Mouse (Mus musculus) stomach, embryonic 14.5 days (tissue): ENCODE measurements around the gene Emsy. TPM values are rescaled to one million over a fixed set of nuclear protein-coding genes. Genes with fewer than 3 reads are reported as not detected.

Source experiments
- ATAC-seq: fragments of 200-750 bp; cut with Nextera tagmentation; 2 replicates; pipeline ENCODE4 v1.8.0; 2017; ENCODE audit warnings: low read depth, moderate TSS enrichment; ENCODE audit not compliant: insufficient number of reproducible peaks, insufficient read depth, low FRiP score
- H3K27ac ChIP-seq: fragments of 300-500 bp; sonication (generic); 2 replicates; pipeline ENCODE4 v1.5.1; 2014; ENCODE audit warnings: mild to moderate bottlenecking, low read length, moderate library complexity, mixed read lengths
- H3K27me3 ChIP-seq: fragments of 300-500 bp; sonication (generic); 2 replicates; pipeline ENCODE4 v1.6.1; 2014; ENCODE audit warnings: low read length, control low read depth, mixed read lengths; ENCODE audit not compliant: control insufficient read depth, insufficient read depth
- H3K36me3 ChIP-seq: fragments of 300-500 bp; sonication (generic); 2 replicates; pipeline ENCODE4 v1.6.1; 2014; ENCODE audit warnings: mild to moderate bottlenecking, control low read depth, low read length, moderate library complexity, mixed read lengths; ENCODE audit not compliant: control insufficient read depth, insufficient read depth
- H3K4me1 ChIP-seq: fragments of 300-500 bp; sonication (generic); 2 replicates; pipeline ENCODE4 v1.6.1; 2014; ENCODE audit warnings: low read length, control low read depth, mixed read lengths; ENCODE audit not compliant: control insufficient read depth, insufficient read depth
- H3K4me2 ChIP-seq: fragments of 300-500 bp; sonication (generic); replicated peaks from 2 replicates; pipeline ENCODE4 v1.6.1; 2014; ENCODE audit warnings: low read depth, low read length, control low read depth
- H3K4me3 ChIP-seq: fragments of 300-500 bp; sonication (generic); 2 replicates; pipeline ENCODE4 v1.5.1; 2014; ENCODE audit warnings: low read depth, low read length, control low read depth
- H3K9ac ChIP-seq: fragments of 300-500 bp; sonication (generic); replicated peaks from 2 replicates; pipeline ENCODE4 v1.6.1; 2014; ENCODE audit warnings: low read depth, mild to moderate bottlenecking, control low read depth, low read length, moderate library complexity, mixed read lengths
- H3K9me3 ChIP-seq: fragments of 300-500 bp; sonication (generic); 2 replicates; pipeline ENCODE4 v1.6.1; 2016; ENCODE audit warnings: low read depth, low read length, control low read depth; ENCODE audit not compliant: control insufficient read depth
- WGBS: fragments of 180-500 bp; shearing (Covaris S2); extraction: QIAGEN DNeasy Blood & Tissue Kit; methylation state at CpG from one replicate; pipeline ENCODE4 v1.1.7; 2014; 5-methylcytosine and 5-hydroxymethylcytosine counted together
- polyA plus RNA-seq: library from polyadenylated mRNA; unstranded; fragments of >200 nt; fragmentation: Nextera tagmentation; extraction: Ambion mirVana; gene quantifications from 2 replicates; pipeline ENCODE4 v1.2.1, GENCODE M21; 2014

Gene Emsy
- 42.4 and 46.0 TPM in 2 replicates for polyA plus RNA-seq

DNA sequence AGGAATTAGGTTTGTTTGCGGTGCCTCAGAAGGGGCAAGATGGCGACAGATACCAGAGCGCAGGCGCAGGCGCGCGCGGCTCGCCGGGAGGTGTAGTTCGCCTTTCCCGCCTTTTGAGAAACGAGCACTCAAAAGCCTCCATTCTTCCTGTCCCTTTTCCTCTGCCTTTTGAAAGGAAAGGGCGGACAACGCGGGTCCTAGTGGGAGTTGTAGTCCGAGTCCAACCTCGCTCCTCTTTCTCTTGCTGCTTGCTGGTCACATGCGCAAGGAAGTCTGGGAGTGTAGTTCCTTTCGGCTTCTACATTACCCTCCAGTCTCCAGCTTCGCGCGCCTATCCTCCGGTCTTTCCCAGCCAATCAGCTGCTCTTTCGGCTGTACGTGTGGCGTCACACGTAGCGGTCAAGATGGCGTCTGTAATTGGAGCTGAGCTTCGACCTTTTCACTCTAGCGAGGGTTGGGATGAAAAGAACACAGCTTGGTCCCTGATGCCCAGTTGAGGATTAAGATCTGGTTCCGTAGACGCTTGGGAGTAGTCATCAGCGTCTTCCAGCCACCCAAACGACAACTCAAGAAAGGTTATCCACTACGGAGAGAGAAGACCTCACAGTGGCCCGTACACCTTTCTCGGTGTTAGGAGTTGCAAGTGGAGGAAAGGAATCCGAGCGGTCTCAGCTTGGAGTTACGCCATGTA is at the start of gene Emsy:
TSS of gene Emsy (minus strand) at position 253 of the 691 bp plus-strand sequence.
- Histone ChIP-seq H3K4me1 (peaks cover 20% of the 10 kb centered on the region), H3K4me2 (peak within 1 kb of the TSS; percentile 82), H3K27me3 (no peaks in the 10 kb centered on the region), H3K9ac (peak within 1 kb of the TSS; percentile 72), H3K4me3 (peak within 1 kb of the TSS; percentile 79), H3K36me3 (0 out of 2 replicates have a peak, but pooled peaks cover 6% of the 10 kb centered on the region), H3K27ac (peak within 1 kb of the TSS; percentile 93), H3K9me3 (no peaks in the 10 kb centered on the region)
- peak; percentile 96 for ATAC-seq
- WGBS: under 1% methylated on average over 42 of the region's 42 CpGs

DNA sequence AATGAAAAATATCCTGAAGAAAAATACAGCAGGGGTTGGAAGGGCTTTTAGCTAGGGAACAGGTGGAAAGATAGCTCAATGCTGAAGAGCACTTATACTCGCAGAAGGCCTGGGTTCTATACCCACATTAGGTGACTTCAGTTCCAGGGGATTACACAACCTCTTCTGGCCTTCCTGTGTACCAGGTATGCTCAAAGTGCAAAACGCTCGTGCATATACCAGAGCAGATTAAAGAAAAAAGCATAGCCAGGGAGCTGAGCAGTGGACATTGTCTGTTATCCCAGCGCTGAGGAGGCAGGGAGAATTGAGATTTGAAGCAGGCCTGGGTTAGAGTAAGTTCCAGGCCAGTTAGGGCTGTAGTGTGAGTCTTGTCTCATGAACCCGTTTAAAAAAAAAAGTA is 47.7 kb upstream of the Emsy start:
- H3K9me3 ChIP-seq: no peaks in the 10 kb centered on the region
- no peaks in the 10 kb centered on the region for H3K36me3 ChIP-seq
- H3K27ac ChIP-seq: no peak overlapping the region
- ATAC-seq: no peak
- peak overlapping the region; percentile 95 for H3K4me3 ChIP-seq
- 61% methylated on average over 5 of the region's 5 CpGs for WGBS
- H3K9ac ChIP-seq: peak overlapping the region; percentile 94
- H3K4me1 ChIP-seq: peaks cover 10% of the 10 kb centered on the region; the same call in 1 of the 2 replicates
- H3K4me2 ChIP-seq: peak overlapping the region; percentile 78
- H3K27me3 ChIP-seq: no peaks in the 10 kb centered on the region

DNA sequence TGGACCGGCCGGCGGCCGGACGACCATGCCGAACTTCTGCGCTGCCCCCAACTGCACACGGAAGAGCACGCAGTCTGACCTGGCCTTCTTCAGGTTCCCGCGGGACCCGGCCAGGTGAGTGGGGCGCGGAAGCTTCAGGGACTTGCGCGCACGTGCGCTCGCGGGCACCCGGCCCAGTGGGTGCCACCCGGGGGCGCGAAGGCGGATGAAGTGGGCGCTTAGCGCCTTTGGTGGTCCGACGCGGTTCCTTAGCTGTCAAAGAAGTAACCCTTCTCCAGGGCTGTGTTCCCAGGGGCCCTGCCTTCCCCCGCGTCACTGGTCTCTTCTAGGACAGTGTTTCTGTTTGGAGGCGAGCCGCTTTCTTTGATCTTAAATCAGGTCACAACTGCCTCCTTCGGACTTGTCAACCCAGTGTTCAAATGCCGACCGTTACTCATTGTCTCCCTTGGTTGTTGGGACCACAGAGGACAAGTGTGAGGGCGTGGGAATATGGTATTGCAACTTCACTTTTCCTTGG is 46.8 kb upstream of the Emsy start:
- Histone ChIP-seq H3K27ac (peak overlapping the region; percentile 87), H3K9me3 (no peaks in the 10 kb centered on the region), H3K4me1 (peaks cover 10% of the 10 kb centered on the region; the same call in 1 of the 2 replicates), H3K4me3 (peak overlapping the region; percentile 95), H3K36me3 (no peaks in the 10 kb centered on the region), H3K27me3 (no peaks in the 10 kb centered on the region), H3K9ac (peak overlapping the region; percentile 94), H3K4me2 (peak overlapping the region; percentile 78)
- WGBS: under 1% methylated on average over 38 of the region's 38 CpGs
- 0 out of 2 replicates have a peak, but pooled peaks have one; percentile 30 for ATAC-seq

- Histone ChIP-seq H3K9ac (peak within 1 kb of the TSS; percentile 94), H3K27ac (peak within 1 kb of the TSS; percentile 87), H3K9me3 (no peaks in the 10 kb centered on the region), H3K36me3 (no peaks in the 10 kb centered on the region), H3K4me1 (peaks cover 10% of the 10 kb centered on the region; the same call in 1 of the 2 replicates), H3K27me3 (no peaks in the 10 kb centered on the region), H3K4me2 (peak within 1 kb of the TSS; percentile 78), H3K4me3 (peak within 1 kb of the TSS; percentile 95)
- WGBS: 2% methylated on average over 65 of the region's 65 CpGs
- peak; percentile 98 for ATAC-seq
Observed at GRCm38 (mm10) chr7:98702283-98703240, 46.0 kb upstream of the Emsy start, which contains the start of gene Thap12. Thap12 (plus strand) TSS chr7:98703103.

DNA sequence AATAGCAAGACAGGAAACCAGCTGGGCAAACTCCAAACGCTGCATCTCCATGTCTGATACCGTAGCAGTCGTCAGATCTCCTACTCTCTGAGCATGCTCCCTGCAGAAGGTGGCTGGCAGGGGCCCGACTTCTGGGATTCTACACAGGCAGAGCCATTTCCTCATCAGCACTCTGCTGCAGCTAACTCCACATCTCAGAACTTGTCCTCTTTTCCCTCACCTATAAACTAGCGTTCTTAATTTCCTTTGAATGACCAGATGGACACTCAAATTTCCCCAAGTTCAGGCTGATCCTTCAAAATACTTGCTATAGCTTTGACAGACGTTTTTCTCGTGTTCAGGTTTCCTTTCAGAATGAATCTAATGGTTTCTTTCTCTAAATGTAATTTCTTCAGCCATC is 45.2 kb upstream of the Emsy start:
- H3K9ac ChIP-seq: peak overlapping the region; percentile 45; the same call in 1 of the 2 replicates
- no peaks in the 10 kb centered on the region for H3K36me3 ChIP-seq
- peak overlapping the region; percentile 95 for H3K4me3 ChIP-seq
- no peaks in the 10 kb centered on the region for H3K9me3 ChIP-seq
- H3K4me2 ChIP-seq: peak overlapping the region; percentile 56
- H3K4me1 ChIP-seq: peaks cover 10% of the 10 kb centered on the region; the same call in 1 of the 2 replicates
- 24% methylated on average over 7 of the region's 7 CpGs for WGBS
- H3K27ac ChIP-seq: peak overlapping the region; percentile 87; the same call in 1 of the 2 replicates
- no peak for ATAC-seq
- H3K27me3 ChIP-seq: no peaks in the 10 kb centered on the region

DNA sequence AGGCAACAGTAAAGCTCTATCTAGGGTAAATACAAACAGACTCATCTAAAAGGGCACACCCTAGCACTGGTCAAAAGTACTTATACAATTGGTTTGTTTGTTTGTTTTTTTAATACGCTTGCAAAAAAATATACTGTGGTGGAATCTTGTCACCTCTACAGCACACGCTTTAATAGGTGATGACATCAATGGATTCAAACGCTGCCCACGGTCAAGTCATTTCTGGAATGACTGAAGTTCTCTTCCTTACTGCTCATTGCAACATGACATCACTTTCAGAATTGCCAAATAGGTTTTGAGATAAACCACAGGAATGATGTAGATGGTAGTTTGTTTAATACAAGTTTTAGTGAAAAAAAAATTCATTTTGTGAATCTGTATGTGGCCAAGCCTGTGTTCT is 42.0 kb upstream of the Emsy start:
- H3K27me3 ChIP-seq: no peaks in the 10 kb centered on the region
- ATAC-seq: no peak
- no peak overlapping the region for H3K4me3 ChIP-seq
- H3K4me1 ChIP-seq: no peaks in the 10 kb centered on the region
- H3K9me3 ChIP-seq: no peaks in the 10 kb centered on the region
- H3K9ac ChIP-seq: no peak overlapping the region
- no peak overlapping the region for H3K27ac ChIP-seq
- 91% methylated on average over 4 of the region's 4 CpGs for WGBS
- no peak overlapping the region for H3K4me2 ChIP-seq
- no peaks in the 10 kb centered on the region for H3K36me3 ChIP-seq

- no peak overlapping the region for H3K4me2 ChIP-seq
- H3K9ac ChIP-seq: no peak overlapping the region
- H3K4me3 ChIP-seq: no peak overlapping the region
- no peaks in the 10 kb centered on the region for H3K36me3 ChIP-seq
- no peaks in the 10 kb centered on the region for H3K4me1 ChIP-seq
- no peak for ATAC-seq
- H3K27me3 ChIP-seq: no peaks in the 10 kb centered on the region
- H3K9me3 ChIP-seq: no peaks in the 10 kb centered on the region
- 69% methylated on average over 5 of the region's 5 CpGs for WGBS
- no peak overlapping the region for H3K27ac ChIP-seq
Observed at GRCm38 (mm10) chr7:98698041-98698440, 41.5 kb upstream of the Emsy start.

DNA sequence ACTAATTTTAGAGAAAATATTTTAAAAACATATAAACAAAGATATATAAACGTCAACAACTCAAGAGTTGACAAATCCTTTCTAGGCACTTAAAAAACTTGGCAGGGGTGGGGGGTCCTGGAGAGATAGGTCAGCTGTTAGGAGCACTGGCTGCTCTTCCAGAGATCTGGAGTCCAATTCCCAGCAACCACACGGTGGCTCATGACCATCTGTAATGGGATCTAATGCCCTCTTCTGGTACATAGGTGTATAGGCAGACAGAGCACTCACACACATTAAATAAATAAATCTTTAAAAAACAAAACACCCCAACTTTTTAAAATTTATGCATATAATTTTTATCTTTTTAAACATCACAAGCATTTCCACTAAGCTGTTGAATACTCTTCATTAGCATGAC is 40.9 kb upstream of the Emsy start:
- Histone ChIP-seq H3K9ac (no peak overlapping the region), H3K4me3 (no peak overlapping the region), H3K36me3 (no peaks in the 10 kb centered on the region), H3K4me1 (no peaks in the 10 kb centered on the region), H3K27me3 (no peaks in the 10 kb centered on the region), H3K9me3 (no peaks in the 10 kb centered on the region), H3K27ac (no peak overlapping the region), H3K4me2 (no peak overlapping the region)
- 14% methylated on average over 2 of the region's 2 CpGs for WGBS
- ATAC-seq: no peak
